Mouse (Mus musculus) kidney, postnatal 0 days (tissue): ENCODE measurements around the gene Serinc2. TPM values are rescaled to one million over a fixed set of nuclear protein-coding genes. Genes with fewer than 3 reads are reported as not detected.

Experiments
- ATAC-seq: fragments of 200-750 bp; cut with Nextera tagmentation; replicated peaks from 2 replicates; pipeline ENCODE4 v1.8.0; 2017; ENCODE audit warnings: low read depth, moderate number of reproducible peaks, moderate TSS enrichment, moderate library complexity; ENCODE audit not compliant: low FRiP score
- DNase-seq: peaks from one replicate; pipeline ENCODE4 v3.0.0-alpha.2; 2016; ENCODE audit warnings: low spot score
- H3K27ac ChIP-seq: fragments of 300-500 bp; sonication (generic); 2 replicates; pipeline ENCODE4 v1.5.1; 2014; ENCODE audit warnings: mild to moderate bottlenecking
- H3K27me3 ChIP-seq: fragments of 300-500 bp; sonication (generic); 2 replicates; pipeline ENCODE4 v1.6.1; 2014; ENCODE audit warnings: low read length, mixed read lengths; ENCODE audit not compliant: insufficient read depth
- H3K36me3 ChIP-seq: fragments of 300-500 bp; sonication (generic); 2 replicates; pipeline ENCODE4 v1.6.1; 2014; ENCODE audit warnings: low read length, mixed read lengths; ENCODE audit not compliant: insufficient read depth
- H3K4me1 ChIP-seq: fragments of 300-500 bp; sonication (generic); replicated peaks from 2 replicates; pipeline ENCODE4 v1.6.1; 2014; ENCODE audit warnings: antibody characterized with exemption, low read length, mixed read lengths; ENCODE audit not compliant: insufficient read depth
- H3K4me2 ChIP-seq: fragments of 300-500 bp; sonication (generic); 2 replicates; pipeline ENCODE4 v1.6.1; 2014; ENCODE audit warnings: mild to moderate bottlenecking, low read length, moderate library complexity, mixed read lengths
- H3K4me3 ChIP-seq: fragments of 300-500 bp; sonication (generic); replicated peaks from 2 replicates; pipeline ENCODE4 v1.5.1; 2014; ENCODE audit warnings: low read depth, low read length
- H3K9ac ChIP-seq: fragments of 300-500 bp; sonication (generic); 2 replicates; pipeline ENCODE4 v1.6.1; 2014; ENCODE audit warnings: low read depth, low read length
- H3K9me3 ChIP-seq: fragments of 300-500 bp; sonication (generic); replicated peaks from 2 replicates; pipeline ENCODE4 v1.6.1; 2016; ENCODE audit warnings: low read length, inconsistent platforms, mixed read lengths
- CTCF ChIP-seq: IDR thresholded peaks from 2 replicates; pipeline ENCODE4 v1.5.1; 2016; ENCODE audit warnings: antibody characterized with exemption, low read depth, mild to moderate bottlenecking, moderate library complexity
- WGBS: fragments of 180-500 bp; shearing (Covaris S2); extraction: QIAGEN DNeasy Blood & Tissue Kit; methylation state at CpG from one replicate; pipeline ENCODE4 v1.1.7; 2014; 5-methylcytosine and 5-hydroxymethylcytosine counted together
- polyA plus RNA-seq: library from polyadenylated mRNA; unstranded; fragments of >200 nt; fragmentation: Nextera tagmentation; extraction: Ambion mirVana; gene quantifications from 2 replicates; pipeline ENCODE4 v1.2.1, GENCODE M21; 2015

The Serinc2 gene
- polyA plus RNA-seq, 1 experiment from 2014 or later, result 52.6 TPM

DNA sequence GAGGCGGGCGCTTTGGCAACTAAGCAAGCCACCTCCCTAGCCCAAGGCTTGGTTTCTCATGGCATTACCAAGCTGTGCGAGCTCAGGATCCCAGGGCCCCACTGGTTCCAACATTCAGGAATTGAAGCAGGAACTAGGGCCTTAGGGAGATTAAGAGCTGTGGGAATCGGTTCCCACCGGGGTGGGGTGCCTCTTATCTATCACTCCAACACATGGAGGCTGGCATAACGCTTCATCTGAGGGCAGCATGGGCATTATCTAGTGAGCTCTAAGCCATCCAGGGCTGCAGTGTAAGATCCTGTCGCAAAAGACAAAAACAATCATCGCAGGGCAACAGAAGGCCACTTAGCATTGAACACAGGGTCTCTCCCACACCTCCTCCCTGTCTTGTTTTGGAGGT lies 15.5 kb upstream of the Serinc2 start:
- no peak for DNase-seq
- TF ChIP-seq CTCF, result no peak
- H3K27me3 ChIP-seq, result no peaks in the 10 kb centered on the region
- 83% methylated on average over 8 of the region's 8 CpGs for WGBS
- no peaks in the 10 kb centered on the region for H3K36me3 ChIP-seq
- no peaks in the 10 kb centered on the region for H3K9me3 ChIP-seq
- H3K4me3 ChIP-seq, result no peak overlapping the region
- H3K9ac ChIP-seq, result no peak overlapping the region
- no peak overlapping the region for H3K27ac ChIP-seq
- no peak overlapping the region for H3K4me2 ChIP-seq
- no peaks in the 10 kb centered on the region for H3K4me1 ChIP-seq
- ATAC-seq, result no peak

- ATAC-seq, result peak; percentile 71
These were observed 13.3 kb upstream of the Serinc2 start for GRCm38 (mm10) chr4:130292271-130292670.

GRCm38 (mm10) chr4:130289824-130290223 lies 10.8 kb upstream of the Serinc2 start:
- Histone ChIP-seq H3K9ac (no peak overlapping the region), H3K4me2 (no peak overlapping the region), H3K36me3 (no peaks in the 10 kb centered on the region), H3K27me3 (no peaks in the 10 kb centered on the region), H3K4me1 (no peaks in the 10 kb centered on the region), H3K4me3 (no peak overlapping the region), H3K9me3 (no peaks in the 10 kb centered on the region), H3K27ac (no peak overlapping the region)
- ATAC-seq, result no peak
- no peak for TF ChIP-seq CTCF
- DNase-seq, result no peak
- WGBS, result 79% methylated on average over 3 of the region's 3 CpGs

More at GRCm38 (mm10) chr4:130292271-130292670, 13.3 kb upstream of the Serinc2 start:
- Histone ChIP-seq H3K27ac (no peak overlapping the region), H3K36me3 (no peaks in the 10 kb centered on the region), H3K4me1 (no peaks in the 10 kb centered on the region), H3K9ac (no peak overlapping the region), H3K4me2 (no peak overlapping the region), H3K9me3 (no peaks in the 10 kb centered on the region), H3K27me3 (no peaks in the 10 kb centered on the region), H3K4me3 (no peak overlapping the region)
- WGBS, result 1% methylated on average over 4 of the region's 4 CpGs
- DNase-seq, result peak; percentile 86
- peak; percentile 98 for TF ChIP-seq CTCF

DNA sequence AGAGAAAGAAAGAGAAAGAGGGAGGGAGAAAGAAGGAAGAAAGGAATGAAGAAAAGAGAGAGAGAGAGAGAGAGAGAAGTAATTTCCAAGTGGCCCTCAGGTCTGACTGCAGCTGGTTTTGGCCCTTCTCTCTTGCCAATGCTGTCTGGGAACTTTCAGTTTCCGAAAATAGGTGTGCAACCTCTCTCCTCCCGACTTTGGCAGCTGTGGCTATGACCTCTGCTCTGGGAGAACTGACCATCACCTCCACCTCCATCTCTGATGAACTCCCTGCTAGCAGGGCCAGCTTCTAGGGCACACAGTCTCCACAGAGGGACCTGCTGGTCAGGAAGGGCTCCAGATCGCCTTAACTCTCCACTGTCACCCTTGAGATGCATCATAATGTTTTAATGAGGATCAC lies 7.5 kb upstream of the Serinc2 start:
- ATAC-seq, result no peak
- WGBS, result 48% methylated on average over 3 of the region's 3 CpGs
- no peak overlapping the region for H3K9ac ChIP-seq
- no peak overlapping the region for H3K27ac ChIP-seq
- DNase-seq, result no peak
- H3K4me2 ChIP-seq, result no peak overlapping the region
- H3K4me1 ChIP-seq, result no peaks in the 10 kb centered on the region
- no peak overlapping the region for H3K4me3 ChIP-seq
- H3K9me3 ChIP-seq, result no peaks in the 10 kb centered on the region
- no peaks in the 10 kb centered on the region for H3K36me3 ChIP-seq
- no peaks in the 10 kb centered on the region for H3K27me3 ChIP-seq
- TF ChIP-seq CTCF, result no peak

DNA sequence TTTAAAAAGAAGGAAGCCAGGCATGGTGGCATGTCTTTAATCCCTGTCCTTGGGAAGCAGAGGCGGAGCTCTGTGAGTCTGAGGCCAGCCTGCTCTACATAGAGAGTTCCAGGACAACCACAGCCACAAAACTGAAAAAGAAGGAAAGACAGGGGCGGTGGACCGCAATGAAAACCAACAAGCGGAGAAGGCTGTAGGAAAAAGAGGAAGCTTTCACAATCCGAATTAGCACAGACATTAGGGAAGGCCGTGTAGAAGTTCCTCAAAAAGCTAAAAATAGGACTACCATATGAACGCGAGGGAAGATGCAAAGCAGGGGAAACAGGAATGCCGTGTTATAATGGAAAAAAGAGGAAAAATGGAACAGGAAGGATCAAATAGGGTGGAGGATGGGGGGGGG lies 4.8 kb upstream of the Serinc2 start:
- no peaks in the 10 kb centered on the region for H3K36me3 ChIP-seq
- no peak overlapping the region for H3K27ac ChIP-seq
- no peak overlapping the region for H3K4me3 ChIP-seq
- H3K4me1 ChIP-seq, result no peaks in the 10 kb centered on the region
- no peak overlapping the region for H3K4me2 ChIP-seq
- ATAC-seq (no peak), DNase-seq (no peak)
- H3K9ac ChIP-seq, result no peak overlapping the region
- no peak for TF ChIP-seq CTCF
- 70% methylated on average over 9 of the region's 9 CpGs for WGBS
- H3K9me3 ChIP-seq, result no peaks in the 10 kb centered on the region
- no peaks in the 10 kb centered on the region for H3K27me3 ChIP-seq

DNA sequence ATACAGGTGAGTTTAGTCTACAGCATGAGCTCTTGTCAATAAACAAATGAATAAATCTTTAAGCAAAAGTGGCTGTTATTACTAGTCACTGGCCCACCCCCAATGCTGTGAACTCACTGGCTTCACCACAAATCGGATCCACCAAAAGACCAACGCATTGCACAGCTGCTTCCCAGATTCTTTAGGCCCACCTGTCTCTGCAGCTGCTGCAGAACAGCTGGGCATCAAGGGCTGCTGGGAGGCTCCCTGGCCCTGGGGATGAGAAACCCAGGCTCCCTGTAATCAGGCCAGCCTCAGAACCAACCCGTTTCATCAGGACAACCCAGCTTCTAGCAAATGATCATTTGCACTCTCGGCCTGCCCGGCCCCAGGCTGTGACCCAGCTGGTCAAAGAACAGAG lies 3.9 kb upstream of the Serinc2 start:
- DNase-seq, result no peak
- 72% methylated on average over 5 of the region's 5 CpGs for WGBS
- TF ChIP-seq CTCF, result no peak
- Histone ChIP-seq H3K4me1 (no peaks in the 10 kb centered on the region), H3K27ac (no peak overlapping the region), H3K9ac (no peak overlapping the region), H3K4me3 (no peak overlapping the region), H3K9me3 (no peaks in the 10 kb centered on the region), H3K36me3 (no peaks in the 10 kb centered on the region), H3K27me3 (peaks cover 4% of the 10 kb centered on the region; the same call in 1 of the 2 replicates), H3K4me2 (no peak overlapping the region)
- no peak for ATAC-seq

- no peak for DNase-seq
These were observed 2.3 kb downstream of the Serinc2 start for GRCm38 (mm10) chr4:130276573-130277176.

More at GRCm38 (mm10) chr4:130276573-130277176, 2.3 kb downstream of the Serinc2 start:
- no peak overlapping the region for H3K4me3 ChIP-seq
- no peak overlapping the region for H3K27ac ChIP-seq
- H3K4me1 ChIP-seq, result peaks cover 11% of the 10 kb centered on the region
- H3K27me3 ChIP-seq, result peaks cover 20% of the 10 kb centered on the region; the same call in 1 of the 2 replicates
- no peaks in the 10 kb centered on the region for H3K36me3 ChIP-seq
- H3K9me3 ChIP-seq, result no peaks in the 10 kb centered on the region
- TF ChIP-seq CTCF, result no peak
- ATAC-seq, result no peak
- H3K9ac ChIP-seq, result no peak overlapping the region
- H3K4me2 ChIP-seq, result no peak overlapping the region
- WGBS, result 63% methylated on average over 7 of the region's 7 CpGs
